Mouse (Mus musculus) C2C12 (cell line): Measurements from ENCODE around the gene Rarb.

Experiments used
- CEBPB ChIP-seq: IDR thresholded peaks from one replicate; pipeline ENCODE4 v1.6.1; 2011; ENCODE audit warnings: low read depth, mild to moderate bottlenecking, control low read depth, moderate library complexity
- CTCF ChIP-seq: IDR thresholded peaks from one replicate; pipeline ENCODE4 v1.5.1; 2011; ENCODE audit not compliant: control insufficient read depth, insufficient read depth, insufficient read length
- MAX ChIP-seq: IDR thresholded peaks from one replicate; pipeline ENCODE4 v1.6.1; 2011; ENCODE audit warnings: mild to moderate bottlenecking, control low read depth
- USF1 ChIP-seq: IDR thresholded peaks from one replicate; pipeline ENCODE4 v1.6.1; 2011; ENCODE audit warnings: low read depth, mild to moderate bottlenecking, control low read depth, moderate library complexity

GRCm38 (mm10) chr14:16483656-16484380, 335.1 kb downstream of the Rarb start:
- TF ChIP-seq CEBPB (no peak), CTCF (no peak), USF1 (no peak), MAX (no peak)
